Mouse (Mus musculus) thymus, adult 2 months (tissue): ENCODE measurements around the gene Rfc1.

ENCODE experiments used
- CTCF ChIP-seq: fragments of 200-500 bp; IDR thresholded peaks from 2 replicates; pipeline ENCODE4 v1.5.1; 2012; ENCODE audit warnings: mild to moderate bottlenecking, control low read depth, low read length, moderate library complexity, borderline replicate concordance; ENCODE audit not compliant: control insufficient read depth, poor library complexity, insufficient read depth; ENCODE audit errors: extremely low read depth
- POLR2A ChIP-seq: fragments of 200-500 bp; IDR thresholded peaks from 2 replicates; pipeline ENCODE4 v1.6.1; 2012; ENCODE audit warnings: mild to moderate bottlenecking, low read length, control low read depth, moderate library complexity; ENCODE audit not compliant: control insufficient read depth, poor library complexity, insufficient read depth; ENCODE audit errors: extremely low read depth

GRCm38 (mm10) chr5:65287751-65288701 lies 47.4 kb downstream of the Rfc1 start:
- TF ChIP-seq CTCF, result no peak
- no peak for TF ChIP-seq POLR2A
